Mouse (Mus musculus): ENCODE data around the gene Stk33. TPM values are rescaled to one million over a fixed set of nuclear protein-coding genes. Genes with fewer than 3 reads are reported as not detected.

The Stk33 gene
- polyA plus RNA-seq, 1 experiment from 2014 or later = 0.87 TPM

Other genes with a start within 250 kb of the Stk33 start
- gene Trim66, start 69.1 kb upstream of the Stk33 start, polyA plus RNA-seq (2014; fragmentation: Nextera tagmentation; extraction: Ambion mirVana) = 0.15 TPM in 1 of 2 replicates, not detected in the other
- 164 and 177 TPM in 2 replicates for gene Rpl27a, start 80.1 kb upstream of the Stk33 start, polyA plus RNA-seq (2014; fragmentation: Nextera tagmentation; extraction: Ambion mirVana)